Mouse (Mus musculus) embryonic facial prominence, embryonic 10.5 days (tissue): ENCODE data around the gene Ttc17. TPM values are rescaled to one million over a fixed set of nuclear protein-coding genes. Genes with fewer than 3 reads are reported as not detected.

Experiments used
- DNase-seq: peaks from one replicate; pipeline ENCODE4 v3.0.0-alpha.2; 2017; ENCODE audit warnings: low spot score
- H3K27ac ChIP-seq: fragments of 300-500 bp; sonication (generic); replicated peaks from 2 replicates; pipeline ENCODE4 v1.5.1; 2016; ENCODE audit warnings: mild to moderate bottlenecking
- H3K27me3 ChIP-seq: fragments of 300-500 bp; sonication (generic); replicated peaks from 2 replicates; pipeline ENCODE4 v1.6.1; 2016; ENCODE audit warnings: low read depth, mild to moderate bottlenecking; ENCODE audit not compliant: poor library complexity, severe bottlenecking
- H3K36me3 ChIP-seq: fragments of 300-500 bp; sonication (generic); replicated peaks from 2 replicates; pipeline ENCODE4 v1.6.1; 2016; ENCODE audit warnings: mild to moderate bottlenecking, moderate library complexity
- H3K4me1 ChIP-seq: fragments of 300-500 bp; sonication (generic); 2 replicates; pipeline ENCODE4 v1.6.1; 2016
- H3K4me3 ChIP-seq: fragments of 300-500 bp; sonication (generic); 2 replicates; pipeline ENCODE4 v1.5.1; 2016; ENCODE audit warnings: mild to moderate bottlenecking, moderate library complexity
- H3K9me3 ChIP-seq: fragments of 300-500 bp; sonication (generic); 2 replicates; pipeline ENCODE4 v1.6.1; 2016; ENCODE audit warnings: mild to moderate bottlenecking
- WGBS: fragments of 180-500 bp; shearing (Covaris S2); methylation state at CpG from one replicate; pipeline ENCODE4 v1.1.7; 2016; 5-methylcytosine and 5-hydroxymethylcytosine counted together
- microRNA counts: library from miRNA; unstranded; fragments of <30 nt; microRNA quantifications from one replicate; lab custom pipeline; 2017
- microRNA-seq: library from miRNA; unstranded; fragments of <30 nt; microRNA quantifications from one replicate; pipeline ENCODE4, GENCODE M21; 2017
- polyA plus RNA-seq: library from polyadenylated mRNA; unstranded; fragments of >200 nt; fragmentation: Nextera tagmentation; extraction: Ambion mirVana; gene quantifications from 2 replicates; pipeline ENCODE4 v1.2.1, GENCODE M21; 2016

Ttc17 gene
- polyA plus RNA-seq, 1 experiment from 2014 or later, result 15.0 TPM

DNA sequence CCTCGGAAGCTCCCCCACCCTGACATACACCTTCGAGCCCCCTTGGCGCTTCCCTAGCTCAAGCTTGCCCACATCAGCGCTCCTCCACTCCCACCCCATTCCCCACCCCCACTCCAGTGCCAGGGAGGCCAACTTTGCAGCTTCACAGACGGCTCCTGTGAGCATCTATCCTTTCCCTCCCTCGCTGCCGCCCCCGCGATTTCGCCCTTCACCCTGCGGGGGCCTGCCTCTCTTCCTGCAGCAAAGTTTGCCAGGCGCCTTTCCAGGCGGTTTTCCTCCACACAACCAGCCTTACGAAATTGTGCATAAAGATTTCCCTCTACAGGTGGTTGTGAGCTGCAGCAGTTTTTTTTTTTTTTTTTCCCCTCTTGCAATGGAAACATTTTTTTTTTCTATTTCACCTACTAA is 143.0 kb downstream of the Ttc17 start:
- peaks cover 68% of the 10 kb centered on the region for H3K27me3 ChIP-seq
- peak overlapping the region; percentile 72 for H3K27ac ChIP-seq
- no peaks in the 10 kb centered on the region for H3K9me3 ChIP-seq
- WGBS, result under 1% methylated on average over 14 of the region's 14 CpGs
- no peaks in the 10 kb centered on the region for H3K36me3 ChIP-seq
- H3K4me3 ChIP-seq, result peak overlapping the region; percentile 56
- peaks cover 50% of the 10 kb centered on the region for H3K4me1 ChIP-seq
- DNase-seq, result peak; percentile 50

GRCm38 (mm10) chr2:94262917-94263529 is 143.5 kb downstream of the Ttc17 start:
- Histone ChIP-seq H3K36me3 (no peaks in the 10 kb centered on the region), H3K9me3 (no peaks in the 10 kb centered on the region), H3K4me1 (peaks cover 50% of the 10 kb centered on the region), H3K27me3 (peaks cover 64% of the 10 kb centered on the region), H3K27ac (peak overlapping the region; percentile 72), H3K4me3 (peak overlapping the region; percentile 56)
- no peak for DNase-seq
- WGBS, result 2% methylated on average over 13 of the region's 13 CpGs

DNA sequence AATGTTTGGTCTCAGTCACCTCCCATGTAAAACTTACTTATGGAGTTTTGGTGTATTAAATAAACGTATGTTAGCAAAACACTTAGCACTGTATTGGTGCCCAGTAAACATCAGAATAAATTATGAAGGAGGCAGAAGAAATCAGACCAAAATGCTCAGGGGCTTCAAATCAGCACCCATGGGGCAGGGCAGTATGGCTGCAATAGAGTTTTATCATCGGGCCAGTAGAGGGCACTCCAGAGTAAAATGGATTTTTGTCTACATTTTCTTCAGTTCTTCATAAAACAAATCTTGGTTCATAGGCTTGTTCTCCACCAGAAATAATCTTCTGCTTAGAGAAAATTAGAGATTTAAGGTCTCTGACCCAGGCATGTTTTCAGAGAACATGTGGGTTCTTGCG is 152.4 kb downstream of the Ttc17 start:
- Histone ChIP-seq H3K36me3 (no peaks in the 10 kb centered on the region), H3K27me3 (peaks cover 6% of the 10 kb centered on the region), H3K9me3 (no peaks in the 10 kb centered on the region), H3K27ac (no peak overlapping the region), H3K4me3 (no peak overlapping the region), H3K4me1 (no peaks in the 10 kb centered on the region)
- no peak for DNase-seq
- WGBS, result 26% methylated on average over 3 of the region's 3 CpGs

MicroRNA genes within 50 kb of the gene (microRNA counts, 519-probe panel; counts per million panel counts)
- 2,637 counts per million, percentile 66 among the panel's probes with 10 or more counts for microRNA mmu-miR-670 (lab: Ali Mortazavi, UCI)

Small RNAs within 50 kb of the gene (microRNA-seq; reads per million reads assigned to microRNA genes)
- 39.0 reads per million, percentile 39 among the genes with 10 or more reads in this experiment for gene Mir670

Other genes with a start within 250 kb of the Ttc17 start
- 130 and 135 TPM in 2 replicates for gene Hsd17b12, start 248.7 kb downstream of the Ttc17 start, polyA plus RNA-seq
- 224 and 230 TPM in 2 replicates for gene Api5, start 31.4 kb upstream of the Ttc17 start, polyA plus RNA-seq